Mouse (Mus musculus) ES-E14 (cell line): ENCODE data around the gene Proser3.

ENCODE experiments used
- CHD2 ChIP-seq: IDR thresholded peaks from 2 replicates; pipeline ENCODE4 v1.6.1; 2014; ENCODE audit warnings: mild to moderate bottlenecking, low read depth, low read length, inconsistent platforms
- HCFC1 ChIP-seq: IDR thresholded peaks from 2 replicates; pipeline ENCODE4 v1.6.1; 2012; ENCODE audit warnings: low read length, inconsistent platforms, borderline replicate concordance; ENCODE audit not compliant: insufficient read depth
- MAFK ChIP-seq: IDR thresholded peaks from 2 replicates; pipeline ENCODE4 v1.6.1; 2014; ENCODE audit warnings: mild to moderate bottlenecking, low read depth, low read length, inconsistent platforms; ENCODE audit not compliant: insufficient read depth
- ZC3H11A ChIP-seq: IDR thresholded peaks from 2 replicates; pipeline ENCODE4 v1.6.1; 2012; ENCODE audit warnings: low read depth, mild to moderate bottlenecking, inconsistent platforms, low read length, borderline replicate concordance
- ZNF384 ChIP-seq: IDR thresholded peaks from 2 replicates; pipeline ENCODE4 v1.6.1; 2012; ENCODE audit warnings: low read depth, low read length, inconsistent platforms

GRCm38 (mm10) chr7:30579950-30580349 lies 27.9 kb upstream of the Proser3 start:
- no peak for TF ChIP-seq ZNF384
- TF ChIP-seq CHD2: no peak
- no peak for TF ChIP-seq MAFK
- no peak for TF ChIP-seq HCFC1
- TF ChIP-seq ZC3H11A: no peak
